Mouse (Mus musculus): ENCODE measurements at regions not wholly inside any gene's neighbourhood (a gene's known extent, or its start where the extent isn't known, plus 50 kb on each side); places are given as distances from the start of the nearest gene placed in this dataset.
A peak's percentile ranks its signal among the peaks of the same experiment; 100 is the strongest.
"Not testable (repeated sequence)": the region's sequence is repeated elsewhere in the genome, so short reads cannot be mapped to it uniquely, and the experiment has no call there.

- H3K27me3 ChIP-seq (replicated peaks); H3K4me3 ChIP-seq (replicated peaks in 1 of 3; ENCODE audit: low read depth in 2 of 3, low read length in 2 of 3, poor library complexity in 1 of 3); H3K4me2 ChIP-seq (ENCODE audit: insufficient read depth, low read depth, poor library complexity, severe bottlenecking); H3K4me1 ChIP-seq (ENCODE audit: control insufficient read depth in 1 of 2, insufficient read depth in 2 of 2); in situ Hi-C loops (cut with MboI; ENCODE audit: low pct_ligation_motif_present, low pct_unique_long_range_greater_than_20kb, low sequenced_read_pairs); H3K9me3 ChIP-seq (replicated peaks; ENCODE audit: low read length); dilution Hi-C loops (cut with MboI; ENCODE audit: extremely low pct_ligation_motif_present, extremely low pct_unique_long_range_greater_than_20kb, low sequenced_read_pairs); DNase-seq (ENCODE audit: extremely low read depth); H3K9ac ChIP-seq (ENCODE audit: insufficient read depth, low read depth); H3K36me3 ChIP-seq (replicated peaks in 1 of 2; ENCODE audit: control insufficient read depth in 1 of 2, insufficient read depth in 1 of 2, low read length in 1 of 2); H3K27ac ChIP-seq (ENCODE audit: insufficient read depth, low read depth); H3K79me2 ChIP-seq (replicated peaks; ENCODE audit: control insufficient read depth, extremely low read depth, insufficient read depth, poor library complexity, severe bottlenecking): not testable (repeated sequence)
Observed at GRCm38 (mm10) chr14:53743552-53743951, 510.4 kb downstream of the Dad1 start.

GRCm38 (mm10) chr14:53742864-53743263 lies 511.0 kb downstream of the Dad1 start:
- in situ Hi-C loops (cut with MboI; ENCODE audit: low pct_ligation_motif_present, low pct_unique_long_range_greater_than_20kb, low sequenced_read_pairs); H3K4me3 ChIP-seq (replicated peaks in 1 of 3; ENCODE audit: low read depth in 2 of 3, low read length in 2 of 3, poor library complexity in 1 of 3); H3K4me2 ChIP-seq (ENCODE audit: insufficient read depth, low read depth, poor library complexity, severe bottlenecking); H3K9ac ChIP-seq (ENCODE audit: insufficient read depth, low read depth); dilution Hi-C loops (cut with MboI; ENCODE audit: extremely low pct_ligation_motif_present, extremely low pct_unique_long_range_greater_than_20kb, low sequenced_read_pairs); DNase-seq (ENCODE audit: extremely low read depth); H3K79me2 ChIP-seq (replicated peaks; ENCODE audit: control insufficient read depth, extremely low read depth, insufficient read depth, poor library complexity, severe bottlenecking); H3K4me1 ChIP-seq (ENCODE audit: control insufficient read depth in 1 of 2, insufficient read depth in 2 of 2); H3K27me3 ChIP-seq (replicated peaks); H3K9me3 ChIP-seq (replicated peaks; ENCODE audit: low read length); H3K36me3 ChIP-seq (replicated peaks in 1 of 2; ENCODE audit: control insufficient read depth in 1 of 2, insufficient read depth in 1 of 2, low read length in 1 of 2); H3K27ac ChIP-seq (ENCODE audit: insufficient read depth, low read depth): not testable (repeated sequence)

- H3K36me3 ChIP-seq (replicated peaks in 1 of 2; ENCODE audit: control insufficient read depth in 1 of 2, insufficient read depth in 1 of 2, low read length in 1 of 2); H3K27me3 ChIP-seq (replicated peaks); H3K4me3 ChIP-seq (replicated peaks in 1 of 3; ENCODE audit: low read depth in 2 of 3, low read length in 2 of 3, poor library complexity in 1 of 3); H3K4me1 ChIP-seq (ENCODE audit: control insufficient read depth in 1 of 2, insufficient read depth in 2 of 2); H3K9ac ChIP-seq (ENCODE audit: insufficient read depth, low read depth); H3K79me2 ChIP-seq (replicated peaks; ENCODE audit: control insufficient read depth, extremely low read depth, insufficient read depth, poor library complexity, severe bottlenecking); H3K27ac ChIP-seq (ENCODE audit: insufficient read depth, low read depth); H3K9me3 ChIP-seq (replicated peaks; ENCODE audit: low read length); H3K4me2 ChIP-seq (ENCODE audit: insufficient read depth, low read depth, poor library complexity, severe bottlenecking); dilution Hi-C loops (cut with MboI; ENCODE audit: extremely low pct_ligation_motif_present, extremely low pct_unique_long_range_greater_than_20kb, low sequenced_read_pairs); in situ Hi-C loops (cut with MboI; ENCODE audit: low pct_ligation_motif_present, low pct_unique_long_range_greater_than_20kb, low sequenced_read_pairs): not testable (repeated sequence)
- peak; percentile 35 for DNase-seq (ENCODE audit: extremely low read depth)
- TF ChIP-seq CTCF (conservative IDR thresholded peaks at IDR 0.05 in 1 of 2, IDR thresholded peaks at IDR 0.05 in 1 of 2; ENCODE audit: low read depth in 2 of 2, low read length in 2 of 2): peak; percentile 56 to 60
- TF ChIP-seq RAD21 (IDR thresholded peaks at IDR 0.05; ENCODE audit: low read depth, low read length): peak; percentile 28
Observed at GRCm38 (mm10) chr14:53741246-53741645, 512.7 kb downstream of the Dad1 start.

GRCm38 (mm10) chr14:53737962-53738361 lies 515.9 kb downstream of the Dad1 start:
- H3K9me3 ChIP-seq (replicated peaks; ENCODE audit: low read length); H3K36me3 ChIP-seq (replicated peaks in 1 of 2; ENCODE audit: control insufficient read depth in 1 of 2, insufficient read depth in 1 of 2, low read length in 1 of 2); H3K4me2 ChIP-seq (ENCODE audit: insufficient read depth, low read depth, poor library complexity, severe bottlenecking); H3K27me3 ChIP-seq (replicated peaks); H3K9ac ChIP-seq (ENCODE audit: insufficient read depth, low read depth); H3K4me3 ChIP-seq (replicated peaks in 1 of 3; ENCODE audit: low read depth in 2 of 3, low read length in 2 of 3, poor library complexity in 1 of 3); in situ Hi-C loops (cut with MboI; ENCODE audit: low pct_ligation_motif_present, low pct_unique_long_range_greater_than_20kb, low sequenced_read_pairs); H3K27ac ChIP-seq (ENCODE audit: insufficient read depth, low read depth); dilution Hi-C loops (cut with MboI; ENCODE audit: extremely low pct_ligation_motif_present, extremely low pct_unique_long_range_greater_than_20kb, low sequenced_read_pairs); H3K4me1 ChIP-seq (ENCODE audit: control insufficient read depth in 1 of 2, insufficient read depth in 2 of 2); H3K79me2 ChIP-seq (replicated peaks; ENCODE audit: control insufficient read depth, extremely low read depth, insufficient read depth, poor library complexity, severe bottlenecking): not testable (repeated sequence)
- TF ChIP-seq SMC3 (IDR thresholded peaks at IDR 0.05; ENCODE audit: low read depth, low read length) (peak; percentile 15; the same call in 1 of the 2 replicates), CTCF (conservative IDR thresholded peaks at IDR 0.05 in 1 of 2, IDR thresholded peaks at IDR 0.05 in 1 of 2; ENCODE audit: low read depth in 2 of 2, low read length in 2 of 2) (peak; percentile 55 to 65), RAD21 (IDR thresholded peaks at IDR 0.05; ENCODE audit: low read depth, low read length) (peak; percentile 29)
- DNase-seq (ENCODE audit: extremely low read depth): peak; percentile 31

- H3K9ac ChIP-seq (ENCODE audit: insufficient read depth, low read depth); H3K9me3 ChIP-seq (replicated peaks; ENCODE audit: low read length); in situ Hi-C loops (cut with MboI; ENCODE audit: low pct_ligation_motif_present, low pct_unique_long_range_greater_than_20kb, low sequenced_read_pairs); H3K4me2 ChIP-seq (ENCODE audit: insufficient read depth, low read depth, poor library complexity, severe bottlenecking); H3K4me3 ChIP-seq (replicated peaks in 1 of 3; ENCODE audit: low read depth in 2 of 3, low read length in 2 of 3, poor library complexity in 1 of 3); H3K36me3 ChIP-seq (replicated peaks in 1 of 2; ENCODE audit: control insufficient read depth in 1 of 2, insufficient read depth in 1 of 2, low read length in 1 of 2); DNase-seq (ENCODE audit: extremely low read depth); dilution Hi-C loops (cut with MboI; ENCODE audit: extremely low pct_ligation_motif_present, extremely low pct_unique_long_range_greater_than_20kb, low sequenced_read_pairs); H3K27ac ChIP-seq (ENCODE audit: insufficient read depth, low read depth); H3K79me2 ChIP-seq (replicated peaks; ENCODE audit: control insufficient read depth, extremely low read depth, insufficient read depth, poor library complexity, severe bottlenecking); H3K4me1 ChIP-seq (ENCODE audit: control insufficient read depth in 1 of 2, insufficient read depth in 2 of 2); H3K27me3 ChIP-seq (replicated peaks): not testable (repeated sequence)
Observed at GRCm38 (mm10) chr14:53736274-53736673, 517.6 kb downstream of the Dad1 start.

- DNase-seq (ENCODE audit: extremely low read depth); H3K36me3 ChIP-seq (replicated peaks in 1 of 2; ENCODE audit: control insufficient read depth in 1 of 2, insufficient read depth in 1 of 2, low read length in 1 of 2); H3K4me1 ChIP-seq (ENCODE audit: control insufficient read depth in 1 of 2, insufficient read depth in 2 of 2); H3K4me2 ChIP-seq (ENCODE audit: insufficient read depth, low read depth, poor library complexity, severe bottlenecking); H3K9me3 ChIP-seq (replicated peaks; ENCODE audit: low read length); H3K4me3 ChIP-seq (replicated peaks in 1 of 3; ENCODE audit: low read depth in 2 of 3, low read length in 2 of 3, poor library complexity in 1 of 3); H3K9ac ChIP-seq (ENCODE audit: insufficient read depth, low read depth); dilution Hi-C loops (cut with MboI; ENCODE audit: extremely low pct_ligation_motif_present, extremely low pct_unique_long_range_greater_than_20kb, low sequenced_read_pairs); H3K27me3 ChIP-seq (replicated peaks); H3K79me2 ChIP-seq (replicated peaks; ENCODE audit: control insufficient read depth, extremely low read depth, insufficient read depth, poor library complexity, severe bottlenecking); in situ Hi-C loops (cut with MboI; ENCODE audit: low pct_ligation_motif_present, low pct_unique_long_range_greater_than_20kb, low sequenced_read_pairs); H3K27ac ChIP-seq (ENCODE audit: insufficient read depth, low read depth): not testable (repeated sequence)
Observed at GRCm38 (mm10) chr14:53731600-53731999, 522.3 kb downstream of the Dad1 start.
